Mouse (Mus musculus): Measurements from ENCODE around the gene Spata7.

GRCm38 (mm10) chr12:98656873-98657272 lies 28.9 kb downstream of the Spata7 start:
- TF ChIP-seq POLR2A (IDR thresholded peaks at IDR 0.05; ENCODE audit: control insufficient read depth, extremely low read depth, insufficient read depth, low read length, poor library complexity) (no peak), CTCF (IDR thresholded peaks at IDR 0.05; ENCODE audit: borderline replicate concordance, control insufficient read depth, extremely low read depth, insufficient read depth, low read length, poor library complexity) (no peak)

Measured in thymus, adult 2 months (tissue).